Mouse (Mus musculus): ENCODE data around the gene Grk5. TPM values are rescaled to one million over a fixed set of nuclear protein-coding genes. Genes with fewer than 3 reads are reported as not detected.

The Grk5 gene
- polyA plus RNA-seq, 1 experiment, result 1.3 TPM

DNA sequence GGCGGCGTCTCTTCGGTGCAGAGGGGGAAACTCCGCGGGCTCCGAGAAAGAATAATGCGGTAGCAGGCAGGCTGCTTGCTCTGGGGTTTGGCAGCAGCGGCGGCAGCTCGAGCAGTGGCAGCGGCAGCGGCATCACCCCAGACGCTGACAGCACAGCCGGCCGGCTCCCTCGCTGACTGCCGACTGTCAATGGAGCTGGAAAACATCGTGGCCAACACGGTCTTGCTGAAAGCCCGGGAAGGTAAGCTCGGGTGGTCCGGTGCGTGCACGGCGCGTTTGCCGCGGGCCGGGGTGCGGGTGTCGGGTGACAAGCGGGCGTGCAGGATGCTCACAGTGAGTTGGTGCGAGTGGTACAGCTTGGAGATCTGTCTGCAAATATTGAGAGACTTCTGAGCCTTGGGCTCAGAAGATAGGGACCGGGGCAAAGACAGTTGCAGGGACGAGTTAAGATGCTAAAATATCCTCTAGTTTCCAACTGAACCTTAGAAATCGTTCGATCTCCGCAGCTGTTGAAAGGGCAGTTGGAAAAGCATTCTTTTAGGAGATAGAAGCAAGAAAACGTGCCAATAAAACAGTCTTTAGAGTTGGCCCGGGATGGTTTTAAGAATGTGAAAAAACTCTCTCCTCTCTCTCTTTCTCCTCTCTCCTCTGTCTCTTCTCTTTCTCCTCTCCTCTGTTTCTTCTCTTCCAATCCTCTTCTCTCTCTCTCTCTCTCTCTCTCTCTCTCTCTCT is 1.0 kb downstream of the Grk5 start:
- WGBS, result under 1% methylated on average over 39 of the region's 41 CpGs
- no peak for TF ChIP-seq POLR2A (IDR thresholded peaks at IDR 0.05; ENCODE audit: low read depth, low read length)
- no peaks in the 10 kb centered on the region for H3K27me3 ChIP-seq (ENCODE audit: control insufficient read depth, insufficient read depth, low read length)
- H3K4me3 ChIP-seq (ENCODE audit: low read depth, low read length), result peak overlapping the region; percentile 77
- peak overlapping the region; percentile 67 for H3K27ac ChIP-seq (ENCODE audit: insufficient read depth, low read depth, low read length)
- peaks cover 8% of the 10 kb centered on the region; the same call in 1 of the 2 replicates for H3K4me1 ChIP-seq (ENCODE audit: control insufficient read depth, insufficient read depth, insufficient read length, low read length)
- no peaks in the 10 kb centered on the region for H3K36me3 ChIP-seq (ENCODE audit: control insufficient read depth, insufficient read depth, low read length)

DNA sequence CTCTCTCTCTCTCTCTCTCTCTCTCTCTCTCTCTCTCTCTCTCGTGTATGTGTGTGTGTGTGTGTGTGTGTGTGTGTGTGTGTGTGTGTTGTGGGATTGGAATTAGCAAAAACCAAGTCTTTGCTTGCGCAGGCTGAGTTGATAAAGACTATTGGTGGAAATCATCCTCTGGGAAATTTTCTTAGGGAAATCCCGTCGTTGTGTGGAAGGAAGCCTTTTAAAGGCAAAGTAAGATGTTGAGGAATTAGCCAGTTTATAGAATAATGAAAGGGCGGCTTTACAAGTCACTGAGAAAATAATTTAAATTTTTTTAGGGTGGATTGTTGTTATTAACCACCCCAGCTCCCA is 1.5 kb downstream of the Grk5 start:
- TF ChIP-seq CTCF (IDR thresholded peaks at IDR 0.05; ENCODE audit: extremely low read depth, insufficient read length, insufficient replicate concordance, low read depth, low read length) (no peak), POLR2A (IDR thresholded peaks at IDR 0.05; ENCODE audit: low read depth, low read length) (no peak)
- Histone ChIP-seq H3K4me3 (ENCODE audit: low read depth, low read length) (no peak overlapping the region), H3K27me3 (ENCODE audit: control insufficient read depth, insufficient read depth, low read length) (no peaks in the 10 kb centered on the region), H3K27ac (ENCODE audit: insufficient read depth, low read depth, low read length) (0 out of 2 replicates have a peak overlapping the region, but pooled peaks have one; percentile 5), H3K4me1 (ENCODE audit: control insufficient read depth, insufficient read depth, insufficient read length, low read length) (peaks cover 9% of the 10 kb centered on the region; the same call in 1 of the 2 replicates), H3K36me3 (ENCODE audit: control insufficient read depth, insufficient read depth, low read length) (no peaks in the 10 kb centered on the region)
- WGBS, result 14% methylated on average over 4 of the region's 5 CpGs

DNA sequence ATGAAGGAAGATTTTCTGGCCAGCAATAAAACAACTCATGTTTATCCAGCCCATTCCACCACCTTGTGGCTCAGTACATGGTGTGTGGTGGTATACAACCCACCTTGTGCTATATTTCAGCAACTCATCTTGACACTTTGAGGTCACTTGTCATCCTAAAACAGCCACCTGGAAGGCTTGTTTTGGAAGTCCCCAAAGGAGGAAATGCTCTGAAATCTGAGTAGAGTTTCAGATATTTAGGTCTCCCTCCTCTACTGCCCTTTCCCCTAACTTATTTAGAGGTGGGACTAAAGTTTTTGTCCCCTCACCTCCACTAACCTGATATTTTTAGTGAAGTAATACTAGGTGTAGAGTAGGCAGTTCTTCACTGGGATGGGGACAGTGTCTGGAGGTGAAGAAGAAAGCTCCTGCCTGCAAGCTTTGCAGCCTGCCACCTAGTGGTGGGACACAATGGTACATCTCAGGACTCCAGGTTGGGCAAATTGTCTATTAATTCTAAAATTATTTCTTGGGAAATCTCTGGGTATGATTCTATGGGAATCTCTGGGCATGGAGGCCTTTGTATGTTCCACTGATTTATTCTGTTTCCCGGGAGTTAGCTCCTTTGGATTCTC is 2.5 kb downstream of the Grk5 start:
- H3K36me3 ChIP-seq (ENCODE audit: control insufficient read depth, insufficient read depth, low read length), result no peaks in the 10 kb centered on the region
- H3K4me1 ChIP-seq (ENCODE audit: control insufficient read depth, insufficient read depth, insufficient read length, low read length), result peaks cover 9% of the 10 kb centered on the region; the same call in 1 of the 2 replicates
- no peak overlapping the region for H3K27ac ChIP-seq (ENCODE audit: insufficient read depth, low read depth, low read length)
- TF ChIP-seq CTCF (IDR thresholded peaks at IDR 0.05; ENCODE audit: extremely low read depth, insufficient read length, insufficient replicate concordance, low read depth, low read length), result peak; percentile 93; the same call in 1 of the 2 replicates
- no peak for TF ChIP-seq POLR2A (IDR thresholded peaks at IDR 0.05; ENCODE audit: low read depth, low read length)
- H3K27me3 ChIP-seq (ENCODE audit: control insufficient read depth, insufficient read depth, low read length), result no peaks in the 10 kb centered on the region
- no peak overlapping the region for H3K4me3 ChIP-seq (ENCODE audit: low read depth, low read length)
- WGBS, result 38% methylated on average over 1 of the region's 1 CpGs

DNA sequence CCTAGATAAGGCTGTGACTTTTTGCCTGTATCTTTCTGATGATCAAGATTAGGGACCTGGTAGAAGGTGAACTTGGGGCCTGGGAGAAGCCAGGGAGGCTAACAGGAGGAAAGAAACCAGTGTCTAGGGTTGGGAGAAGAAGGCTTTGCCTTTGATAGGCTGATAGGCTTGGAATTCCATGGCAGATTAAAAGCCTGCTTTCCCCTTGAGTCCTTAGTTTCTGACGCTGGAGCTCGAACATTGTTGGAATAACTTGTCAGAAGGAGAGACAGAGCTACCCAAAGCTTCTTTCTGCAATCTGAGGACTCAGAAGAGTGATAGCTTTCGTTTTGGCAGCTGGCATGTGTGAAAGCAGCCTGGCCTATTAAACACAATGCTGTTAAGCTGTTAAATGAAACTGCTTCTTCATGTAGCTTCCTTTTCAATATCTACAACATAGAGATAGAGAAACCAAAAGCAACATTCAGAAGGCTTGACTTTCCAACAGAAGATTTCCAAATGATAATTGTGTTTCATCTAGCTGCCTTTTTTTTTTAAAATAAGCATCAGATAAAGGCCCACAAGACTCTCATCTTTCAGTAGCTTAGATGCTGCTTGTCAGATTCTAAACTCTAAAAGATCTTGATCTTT is 5.8 kb downstream of the Grk5 start:
- H3K4me3 ChIP-seq (ENCODE audit: low read depth, low read length), result no peak overlapping the region
- H3K27ac ChIP-seq (ENCODE audit: insufficient read depth, low read depth, low read length), result peak overlapping the region; percentile 60; the same call in 1 of the 2 replicates
- WGBS, result 34% methylated on average over 3 of the region's 3 CpGs
- H3K27me3 ChIP-seq (ENCODE audit: control insufficient read depth, insufficient read depth, low read length), result no peaks in the 10 kb centered on the region
- no peak for TF ChIP-seq CTCF (IDR thresholded peaks at IDR 0.05; ENCODE audit: extremely low read depth, insufficient read length, insufficient replicate concordance, low read depth, low read length)
- TF ChIP-seq POLR2A (IDR thresholded peaks at IDR 0.05; ENCODE audit: low read depth, low read length), result no peak
- H3K36me3 ChIP-seq (ENCODE audit: control insufficient read depth, insufficient read depth, low read length), result no peaks in the 10 kb centered on the region
- peaks cover 4% of the 10 kb centered on the region; the same call in 1 of the 2 replicates for H3K4me1 ChIP-seq (ENCODE audit: control insufficient read depth, insufficient read depth, insufficient read length, low read length)

DNA sequence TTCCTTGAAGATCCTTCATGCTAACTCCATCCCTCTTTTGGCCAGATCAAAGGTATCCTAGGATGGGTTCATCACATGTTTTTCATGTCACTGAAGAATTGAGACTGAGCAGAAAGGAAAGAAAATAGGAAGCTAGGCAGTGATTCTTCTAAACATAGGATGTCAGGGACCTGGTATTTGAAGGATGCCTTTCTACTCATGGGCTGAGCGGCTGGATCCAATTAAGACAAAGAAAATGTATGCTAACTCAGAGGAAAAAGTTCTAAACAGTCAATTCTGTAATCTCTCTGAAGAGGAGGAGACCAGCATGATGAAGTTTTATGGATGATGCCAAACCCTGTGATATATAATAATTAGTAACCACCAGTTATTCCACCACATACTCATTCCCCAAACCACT is 13.6 kb downstream of the Grk5 start:
- no peaks in the 10 kb centered on the region for H3K27me3 ChIP-seq (ENCODE audit: control insufficient read depth, insufficient read depth, low read length)
- no peak overlapping the region for H3K4me3 ChIP-seq (ENCODE audit: low read depth, low read length)
- TF ChIP-seq POLR2A (IDR thresholded peaks at IDR 0.05; ENCODE audit: low read depth, low read length) (no peak), CTCF (IDR thresholded peaks at IDR 0.05; ENCODE audit: extremely low read depth, insufficient read length, insufficient replicate concordance, low read depth, low read length) (no peak)
- 87% methylated on average over 1 of the region's 1 CpGs for WGBS
- no peaks in the 10 kb centered on the region for H3K36me3 ChIP-seq (ENCODE audit: control insufficient read depth, insufficient read depth, low read length)
- no peaks in the 10 kb centered on the region for H3K4me1 ChIP-seq (ENCODE audit: control insufficient read depth, insufficient read depth, insufficient read length, low read length)
- H3K27ac ChIP-seq (ENCODE audit: insufficient read depth, low read depth, low read length), result no peak overlapping the region

DNA sequence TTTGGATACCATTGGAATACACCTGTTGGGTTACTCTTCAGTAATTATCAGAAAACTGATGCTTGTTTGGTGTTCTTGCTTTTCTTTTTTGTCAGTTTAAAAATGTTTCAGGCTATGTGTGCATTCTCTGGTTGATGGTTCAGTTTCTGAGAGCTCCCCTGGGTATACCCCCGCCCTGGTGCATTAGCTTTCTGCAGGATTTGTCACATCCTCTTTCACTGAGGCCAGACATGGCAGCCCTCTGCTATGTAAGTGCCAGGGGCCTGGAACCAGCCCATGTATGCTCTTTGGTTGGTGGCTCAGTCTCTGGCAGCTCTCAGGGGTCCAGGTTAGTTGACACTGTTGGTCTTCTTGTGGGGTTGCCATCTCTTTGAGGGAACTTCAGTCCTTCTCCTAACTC is 14.4 kb downstream of the Grk5 start:
- no peaks in the 10 kb centered on the region for H3K36me3 ChIP-seq (ENCODE audit: control insufficient read depth, insufficient read depth, low read length)
- H3K27ac ChIP-seq (ENCODE audit: insufficient read depth, low read depth, low read length), result no peak overlapping the region
- H3K4me1 ChIP-seq (ENCODE audit: control insufficient read depth, insufficient read depth, insufficient read length, low read length), result no peaks in the 10 kb centered on the region
- TF ChIP-seq CTCF (IDR thresholded peaks at IDR 0.05; ENCODE audit: extremely low read depth, insufficient read length, insufficient replicate concordance, low read depth, low read length) (no peak), POLR2A (IDR thresholded peaks at IDR 0.05; ENCODE audit: low read depth, low read length) (no peak)
- H3K4me3 ChIP-seq (ENCODE audit: low read depth, low read length), result no peak overlapping the region
- WGBS, result 86% methylated on average over 1 of the region's 1 CpGs
- no peaks in the 10 kb centered on the region for H3K27me3 ChIP-seq (ENCODE audit: control insufficient read depth, insufficient read depth, low read length)

DNA sequence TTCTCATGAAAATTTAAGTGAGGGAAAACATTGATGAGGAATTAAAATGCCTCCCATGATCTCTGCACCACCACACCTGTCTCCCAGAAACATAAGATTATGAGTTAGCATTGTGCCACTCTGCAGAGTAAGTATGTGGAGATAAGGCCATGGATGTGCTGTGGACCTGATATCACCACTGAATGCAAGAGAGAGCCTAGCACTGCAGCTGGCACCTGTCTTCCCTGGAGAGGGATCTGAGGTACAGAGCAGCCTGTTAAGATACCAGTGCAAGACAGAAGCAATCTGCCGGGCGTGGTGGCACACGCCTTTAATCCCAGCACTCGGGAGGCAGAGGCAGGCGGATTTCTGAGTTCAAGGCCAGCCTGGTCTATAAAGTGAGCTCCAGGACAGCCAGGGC is 15.9 kb downstream of the Grk5 start:
- Histone ChIP-seq H3K4me3 (ENCODE audit: low read depth, low read length) (no peak overlapping the region), H3K4me1 (ENCODE audit: control insufficient read depth, insufficient read depth, insufficient read length, low read length) (no peaks in the 10 kb centered on the region), H3K36me3 (ENCODE audit: control insufficient read depth, insufficient read depth, low read length) (no peaks in the 10 kb centered on the region), H3K27ac (ENCODE audit: insufficient read depth, low read depth, low read length) (no peak overlapping the region), H3K27me3 (ENCODE audit: control insufficient read depth, insufficient read depth, low read length) (no peaks in the 10 kb centered on the region)
- 84% methylated on average over 5 of the region's 5 CpGs for WGBS
- TF ChIP-seq POLR2A (IDR thresholded peaks at IDR 0.05; ENCODE audit: low read depth, low read length) (no peak), CTCF (IDR thresholded peaks at IDR 0.05; ENCODE audit: extremely low read depth, insufficient read length, insufficient replicate concordance, low read depth, low read length) (no peak)

All from small intestine, adult 2 months (tissue).